Mouse (Mus musculus): ENCODE results near the gene Rab21. TPM values are rescaled to one million over a fixed set of nuclear protein-coding genes. Genes with fewer than 3 reads are reported as not detected.

Rab21 gene
- total RNA-seq, 2 experiments from 2014 or later, result 47.1 to 66.2 TPM

GRCm38 (mm10) chr10:115256162-115256561 lies 59.2 kb downstream of the Rab21 start:
- DNase-seq, result no peak
- TF ChIP-seq CTCF (IDR thresholded peaks at IDR 0.05), result no peak
- Histone ChIP-seq H3K4me3 (no peak overlapping the region), H3K27ac (no peak overlapping the region)
- intact Hi-C loops (cut with DNase I), result no loop called here

- H3K27ac ChIP-seq, result no peak overlapping the region
- intact Hi-C loops (cut with DNase I), result loop anchor here (5.0 kb wide), 2 partner anchors 59 to 134 kb away; no protein-coding TSS in a partner anchor
- TF ChIP-seq CTCF (IDR thresholded peaks at IDR 0.05), result no peak
- DNase-seq, result no peak
- H3K4me3 ChIP-seq, result no peak overlapping the region
These were observed 61.9 kb downstream of the Rab21 start for GRCm38 (mm10) chr10:115253521-115253920.

- DNase-seq, result no peak
- TF ChIP-seq CTCF (IDR thresholded peaks at IDR 0.05), result no peak
- intact Hi-C loops (cut with DNase I), result loop anchor here (5.0 kb wide), 2 partner anchors 60 to 135 kb away; no protein-coding TSS in a partner anchor
- peak overlapping the region; percentile 100 for H3K27ac ChIP-seq
- H3K4me3 ChIP-seq, result peak overlapping the region; percentile 100
These were observed 63.1 kb downstream of the Rab21 start for GRCm38 (mm10) chr10:115252321-115252757.

GRCm38 (mm10) chr10:115251088-115251934 lies 64.1 kb downstream of the Rab21 start, which contains the start of gene Tbc1d15:
Tbc1d15 (minus strand) TSS chr10:115251467.
- DNase-seq, result peak; percentile 98
- Histone ChIP-seq H3K4me3 (peak within 1 kb of the TSS; percentile 100), H3K27ac (peak within 1 kb of the TSS; percentile 100)
- TF ChIP-seq CTCF (IDR thresholded peaks at IDR 0.05), result no peak
- intact Hi-C loops (cut with DNase I), result loop anchor here (5.0 kb wide), 2 partner anchors 61 to 136 kb away; no protein-coding TSS in a partner anchor

- intact Hi-C loops (cut with DNase I), result loop anchor here (5.0 kb wide), 2 partner anchors 62 to 137 kb away; no protein-coding TSS in a partner anchor
- no peak for DNase-seq
These were observed 64.9 kb downstream of the Rab21 start for GRCm38 (mm10) chr10:115250235-115251087.

GRCm38 (mm10) chr10:115248041-115248440 lies 67.4 kb downstream of the Rab21 start:
- no peak for DNase-seq
- H3K27ac ChIP-seq, result peak overlapping the region; percentile 8; the same call in 1 of the 2 replicates
- TF ChIP-seq CTCF (IDR thresholded peaks at IDR 0.05), result no peak
- intact Hi-C loops (cut with DNase I), result no loop called here
- H3K4me3 ChIP-seq, result no peak overlapping the region

More at GRCm38 (mm10) chr10:115250235-115251087, 64.9 kb downstream of the Rab21 start:
- no peak for TF ChIP-seq CTCF (IDR thresholded peaks at IDR 0.05)
- H3K27ac ChIP-seq, result peak overlapping the region; percentile 100
- H3K4me3 ChIP-seq, result peak overlapping the region; percentile 100

GRCm38 (mm10) chr10:115245488-115245887 lies 69.9 kb downstream of the Rab21 start:
- intact Hi-C loops (cut with DNase I), result no loop called here
- Histone ChIP-seq H3K4me3 (no peak overlapping the region), H3K27ac (no peak overlapping the region)
- no peak for DNase-seq
- no peak for TF ChIP-seq CTCF (IDR thresholded peaks at IDR 0.05)

- Histone ChIP-seq H3K27ac (no peak overlapping the region), H3K4me3 (no peak overlapping the region)
- no peak for DNase-seq
- intact Hi-C loops (cut with DNase I), result no loop called here
- peak; percentile 31 for TF ChIP-seq CTCF (IDR thresholded peaks at IDR 0.05)
These were observed 74.3 kb downstream of the Rab21 start for GRCm38 (mm10) chr10:115241082-115241595.

- no peak for DNase-seq
- Histone ChIP-seq H3K4me3 (no peak overlapping the region), H3K27ac (no peak overlapping the region)
- intact Hi-C loops (cut with DNase I), result no loop called here
- TF ChIP-seq CTCF (IDR thresholded peaks at IDR 0.05), result no peak
These were observed 77.5 kb downstream of the Rab21 start for GRCm38 (mm10) chr10:115237931-115238330.

Other genes starting within 250 kb of the Rab21 start
- gene Tph2, start 130.6 kb downstream of the Rab21 start, total RNA-seq (2021), result not detected
- 10 to 100 TPM; 44.5 to 45.6 TPM for gene Tbc1d15, start 64.1 kb downstream of the Rab21 start, total RNA-seq (2021)
- 10 to 100 TPM; 11.6 to 17.4 TPM for gene Tmem19, start 46.9 kb upstream of the Rab21 start, total RNA-seq (2021)
- gene Thap2, start 68.8 kb upstream of the Rab21 start, total RNA-seq (2021), result 10 to 100 TPM in 1 of 2 experiments, 1 to 10 TPM in 1; 5.3 to 11.1 TPM
- gene Zfc3h1, start 69.4 kb upstream of the Rab21 start, total RNA-seq (2021), result 10 to 100 TPM; 13.0 to 14.5 TPM